Mouse (Mus musculus) stomach, embryonic 14.5 days (tissue): ENCODE results near the gene Mindy4. TPM values are rescaled to one million over a fixed set of nuclear protein-coding genes. Genes with fewer than 3 reads are reported as not detected.

ENCODE experiments used
- ATAC-seq: fragments of 200-750 bp; cut with Nextera tagmentation; 2 replicates; pipeline ENCODE4 v1.8.0; 2017; ENCODE audit warnings: low read depth, moderate TSS enrichment; ENCODE audit not compliant: insufficient number of reproducible peaks, insufficient read depth, low FRiP score
- H3K27ac ChIP-seq: fragments of 300-500 bp; sonication (generic); 2 replicates; pipeline ENCODE4 v1.5.1; 2014; ENCODE audit warnings: mild to moderate bottlenecking, low read length, moderate library complexity, mixed read lengths
- H3K27me3 ChIP-seq: fragments of 300-500 bp; sonication (generic); 2 replicates; pipeline ENCODE4 v1.6.1; 2014; ENCODE audit warnings: low read length, control low read depth, mixed read lengths; ENCODE audit not compliant: control insufficient read depth, insufficient read depth
- H3K36me3 ChIP-seq: fragments of 300-500 bp; sonication (generic); 2 replicates; pipeline ENCODE4 v1.6.1; 2014; ENCODE audit warnings: mild to moderate bottlenecking, control low read depth, low read length, moderate library complexity, mixed read lengths; ENCODE audit not compliant: control insufficient read depth, insufficient read depth
- H3K4me1 ChIP-seq: fragments of 300-500 bp; sonication (generic); 2 replicates; pipeline ENCODE4 v1.6.1; 2014; ENCODE audit warnings: low read length, control low read depth, mixed read lengths; ENCODE audit not compliant: control insufficient read depth, insufficient read depth
- H3K4me2 ChIP-seq: fragments of 300-500 bp; sonication (generic); replicated peaks from 2 replicates; pipeline ENCODE4 v1.6.1; 2014; ENCODE audit warnings: low read depth, low read length, control low read depth
- H3K4me3 ChIP-seq: fragments of 300-500 bp; sonication (generic); 2 replicates; pipeline ENCODE4 v1.5.1; 2014; ENCODE audit warnings: low read depth, low read length, control low read depth
- H3K9ac ChIP-seq: fragments of 300-500 bp; sonication (generic); replicated peaks from 2 replicates; pipeline ENCODE4 v1.6.1; 2014; ENCODE audit warnings: low read depth, mild to moderate bottlenecking, control low read depth, low read length, moderate library complexity, mixed read lengths
- H3K9me3 ChIP-seq: fragments of 300-500 bp; sonication (generic); 2 replicates; pipeline ENCODE4 v1.6.1; 2016; ENCODE audit warnings: low read depth, low read length, control low read depth; ENCODE audit not compliant: control insufficient read depth
- WGBS: fragments of 180-500 bp; shearing (Covaris S2); extraction: QIAGEN DNeasy Blood & Tissue Kit; methylation state at CpG from one replicate; pipeline ENCODE4 v1.1.7; 2014; 5-methylcytosine and 5-hydroxymethylcytosine counted together
- polyA plus RNA-seq: library from polyadenylated mRNA; unstranded; fragments of >200 nt; fragmentation: Nextera tagmentation; extraction: Ambion mirVana; gene quantifications from 2 replicates; pipeline ENCODE4 v1.2.1, GENCODE M21; 2014

Gene Mindy4
- polyA plus RNA-seq, 1 experiment from 2014 or later, result 18.0 TPM

DNA sequence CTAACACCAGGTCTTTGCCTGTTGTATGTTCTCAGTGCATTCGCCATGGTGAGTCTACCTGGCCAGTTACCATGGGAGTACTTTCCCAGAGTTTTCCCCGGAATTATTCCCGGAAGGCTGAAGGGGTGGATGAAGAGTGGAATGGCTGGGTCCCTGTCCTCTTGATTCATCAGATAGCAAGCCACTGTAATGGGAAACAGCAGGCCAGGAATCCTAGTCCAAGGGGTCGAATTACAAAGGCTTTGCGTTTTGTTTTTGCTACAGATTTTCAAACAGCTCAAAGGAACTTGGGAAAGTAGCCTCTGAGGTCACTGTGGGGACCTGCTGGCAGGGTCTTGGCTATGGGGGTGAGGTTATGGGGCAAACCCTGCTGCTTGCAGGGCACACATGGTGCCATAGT, 108.8 kb downstream of the Mindy4 start:
- Histone ChIP-seq H3K9ac (no peak overlapping the region), H3K9me3 (no peaks in the 10 kb centered on the region), H3K4me1 (no peaks in the 10 kb centered on the region), H3K4me3 (no peak overlapping the region), H3K27me3 (no peaks in the 10 kb centered on the region), H3K4me2 (no peak overlapping the region), H3K36me3 (no peaks in the 10 kb centered on the region; the same call in 1 of the 2 replicates), H3K27ac (no peak overlapping the region)
- WGBS, result 47% methylated on average over 5 of the region's 5 CpGs
- no peak for ATAC-seq

DNA sequence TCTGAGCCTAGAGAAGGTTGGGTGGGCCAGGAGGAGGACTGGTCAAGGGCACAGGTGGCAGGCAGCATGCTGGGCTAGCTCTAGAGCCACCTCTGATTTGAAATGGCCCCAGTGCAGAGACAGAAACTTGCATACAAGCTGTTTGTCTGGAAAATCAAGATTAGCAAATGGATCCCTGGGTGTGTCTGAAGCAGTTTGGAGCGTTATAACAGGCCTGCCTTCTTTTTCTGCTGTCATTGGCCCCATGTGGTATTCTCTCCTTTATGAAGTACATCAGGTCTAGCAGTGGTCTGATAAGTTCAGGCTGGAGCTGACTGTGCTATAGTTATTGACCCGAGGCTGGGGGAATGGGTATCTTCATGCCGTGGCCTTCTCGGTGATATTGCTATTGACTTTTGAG, 110.7 kb downstream of the Mindy4 start:
- Histone ChIP-seq H3K4me2 (no peak overlapping the region), H3K36me3 (no peaks in the 10 kb centered on the region; the same call in 1 of the 2 replicates), H3K4me1 (no peaks in the 10 kb centered on the region), H3K27ac (no peak overlapping the region), H3K27me3 (no peaks in the 10 kb centered on the region), H3K4me3 (no peak overlapping the region), H3K9ac (no peak overlapping the region), H3K9me3 (no peaks in the 10 kb centered on the region)
- 80% methylated on average over 4 of the region's 4 CpGs for WGBS
- no peak for ATAC-seq

GRCm38 (mm10) chr6:55314628-55315027, 111.4 kb downstream of the Mindy4 start:
- H3K36me3 ChIP-seq, result no peaks in the 10 kb centered on the region; the same call in 1 of the 2 replicates
- no peak overlapping the region for H3K4me2 ChIP-seq
- H3K4me1 ChIP-seq, result no peaks in the 10 kb centered on the region
- no peaks in the 10 kb centered on the region for H3K27me3 ChIP-seq
- no peak overlapping the region for H3K4me3 ChIP-seq
- H3K9me3 ChIP-seq, result no peaks in the 10 kb centered on the region
- ATAC-seq, result no peak
- 84% methylated on average over 8 of the region's 8 CpGs for WGBS
- H3K9ac ChIP-seq, result no peak overlapping the region
- H3K27ac ChIP-seq, result no peak overlapping the region

DNA sequence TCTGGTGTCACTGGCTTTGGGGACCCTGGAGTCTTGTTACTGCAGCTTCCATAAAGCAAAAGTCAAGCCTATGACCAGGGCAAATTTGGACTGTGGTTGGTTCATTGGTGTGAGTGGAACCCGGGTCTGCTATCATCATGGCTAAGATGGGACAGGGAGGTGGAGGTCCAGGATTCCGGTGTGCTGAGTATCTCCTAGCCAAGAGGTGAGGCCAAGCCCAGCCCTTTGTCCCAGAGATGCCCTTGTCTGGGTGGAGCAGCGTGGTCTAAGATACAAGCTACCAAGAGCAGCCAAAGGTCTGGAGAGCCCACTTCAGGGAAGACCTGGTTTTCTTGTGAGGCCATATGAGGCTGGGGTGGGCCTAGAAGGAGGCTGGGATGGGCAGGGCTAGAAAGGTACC, 115.4 kb downstream of the Mindy4 start:
- no peak overlapping the region for H3K9ac ChIP-seq
- 92% methylated on average over 3 of the region's 3 CpGs for WGBS

GRCm38 (mm10) chr6:55319585-55320551, 116.7 kb downstream of the Mindy4 start:
- 60% methylated on average over 14 of the region's 14 CpGs for WGBS
- Histone ChIP-seq H3K27ac (no peak overlapping the region), H3K4me2 (no peak overlapping the region), H3K9me3 (no peaks in the 10 kb centered on the region), H3K27me3 (no peaks in the 10 kb centered on the region), H3K36me3 (no peaks in the 10 kb centered on the region; the same call in 1 of the 2 replicates), H3K4me3 (no peak overlapping the region), H3K4me1 (0 out of 2 replicates have a peak, but pooled peaks cover under 1% of the 10 kb centered on the region), H3K9ac (no peak overlapping the region)
- no peak for ATAC-seq

More for the DNA sequence above, 115.4 kb downstream of the Mindy4 start:
- no peak for ATAC-seq
- Histone ChIP-seq H3K4me3 (no peak overlapping the region), H3K4me1 (no peaks in the 10 kb centered on the region), H3K4me2 (no peak overlapping the region), H3K27me3 (no peaks in the 10 kb centered on the region), H3K27ac (no peak overlapping the region), H3K36me3 (no peaks in the 10 kb centered on the region; the same call in 1 of the 2 replicates), H3K9me3 (no peaks in the 10 kb centered on the region)

GRCm38 (mm10) chr6:55320894-55321293, 117.7 kb downstream of the Mindy4 start:
- ATAC-seq, result no peak
- H3K4me3 ChIP-seq, result no peak overlapping the region
- 71% methylated on average over 4 of the region's 4 CpGs for WGBS

GRCm38 (mm10) chr6:55321518-55321917, 118.3 kb downstream of the Mindy4 start:
- no peak for ATAC-seq
- 58% methylated on average over 6 of the region's 6 CpGs for WGBS
- no peak overlapping the region for H3K4me3 ChIP-seq
- no peaks in the 10 kb centered on the region; the same call in 1 of the 2 replicates for H3K36me3 ChIP-seq
- H3K27me3 ChIP-seq, result no peaks in the 10 kb centered on the region
- H3K27ac ChIP-seq, result no peak overlapping the region
- H3K9me3 ChIP-seq, result no peaks in the 10 kb centered on the region
- H3K9ac ChIP-seq, result no peak overlapping the region
- H3K4me1 ChIP-seq, result peaks cover 2% of the 10 kb centered on the region; the same call in 1 of the 2 replicates
- H3K4me2 ChIP-seq, result no peak overlapping the region

More at GRCm38 (mm10) chr6:55320894-55321293, 117.7 kb downstream of the Mindy4 start:
- H3K4me1 ChIP-seq, result 0 out of 2 replicates have a peak, but pooled peaks cover 2% of the 10 kb centered on the region
- H3K4me2 ChIP-seq, result no peak overlapping the region
- no peaks in the 10 kb centered on the region; the same call in 1 of the 2 replicates for H3K36me3 ChIP-seq
- no peak overlapping the region for H3K27ac ChIP-seq
- H3K9me3 ChIP-seq, result no peaks in the 10 kb centered on the region
- no peak overlapping the region for H3K9ac ChIP-seq
- H3K27me3 ChIP-seq, result no peaks in the 10 kb centered on the region

- H3K4me2 ChIP-seq, result no peak overlapping the region
- no peaks in the 10 kb centered on the region for H3K9me3 ChIP-seq
- no peak for ATAC-seq
- no peak overlapping the region for H3K4me3 ChIP-seq
- no peaks in the 10 kb centered on the region for H3K27me3 ChIP-seq
- peaks cover 7% of the 10 kb centered on the region; the same call in 1 of the 2 replicates for H3K4me1 ChIP-seq
- 76% methylated on average over 2 of the region's 2 CpGs for WGBS
- H3K27ac ChIP-seq, result no peak overlapping the region; the same call in 1 of the 2 replicates
- no peaks in the 10 kb centered on the region; the same call in 1 of the 2 replicates for H3K36me3 ChIP-seq
- no peak overlapping the region for H3K9ac ChIP-seq
Measured at GRCm38 (mm10) chr6:55322980-55323379, 119.8 kb downstream of the Mindy4 start.
